Mouse (Mus musculus) gastrocnemius, postnatal 4 days (tissue): ENCODE measurements around the gene Mxi1. TPM values are rescaled to one million over a fixed set of nuclear protein-coding genes. Genes with fewer than 3 reads are reported as not detected.

Experiments used
- DNase-seq, 2 experiments: peaks; one replicate each; pipeline ENCODE4 v3.0.0; 2021 to 2022; ENCODE audit warnings: low spot score in 2 of 2, mixed read lengths in 2 of 2
- total RNA-seq, 2 experiments: library from RNA; stranded (reverse); gene quantifications; 2 replicates each; pipeline ENCODE4 v1.2.3; 2021

The Mxi1 gene
- total RNA-seq, 2 experiments from 2014 or later, result 27.0 to 28.4 TPM

- DNase-seq, result no peak
These were observed 10.2 kb downstream of the Mxi1 start for GRCm38 (mm10) chr19:53320264-53321110.

- DNase-seq, result no peak
These were observed 11.0 kb downstream of the Mxi1 start for GRCm38 (mm10) chr19:53321273-53321672.

GRCm38 (mm10) chr19:53322438-53323048, 12.2 kb downstream of the Mxi1 start:
- DNase-seq, result no peak

GRCm38 (mm10) chr19:53324866-53325265, 14.5 kb downstream of the Mxi1 start:
- no peak for DNase-seq

- peak in 1 of 2 experiments; percentile 52 for DNase-seq
These were observed 15.4 kb downstream of the Mxi1 start for GRCm38 (mm10) chr19:53325578-53326295.

GRCm38 (mm10) chr19:53328116-53328515, 17.8 kb downstream of the Mxi1 start:
- no peak for DNase-seq

GRCm38 (mm10) chr19:53329221-53329991, 19.1 kb downstream of the Mxi1 start:
- DNase-seq, result peak; percentile 88 to 91

- peak; percentile 59 to 80 for DNase-seq
These were observed 19.7 kb downstream of the Mxi1 start for GRCm38 (mm10) chr19:53329992-53330381.

- DNase-seq, result no peak
These were observed 21.7 kb downstream of the Mxi1 start for GRCm38 (mm10) chr19:53331882-53332500.

- DNase-seq, result no peak
These were observed 23.4 kb downstream of the Mxi1 start for GRCm38 (mm10) chr19:53333730-53334129.

GRCm38 (mm10) chr19:53335241-53335640, 24.9 kb downstream of the Mxi1 start:
- DNase-seq, result no peak

GRCm38 (mm10) chr19:53340423-53340822, 30.1 kb downstream of the Mxi1 start:
- DNase-seq, result no peak

GRCm38 (mm10) chr19:53343174-53343881, 33.0 kb downstream of the Mxi1 start:
- no peak for DNase-seq

GRCm38 (mm10) chr19:53344062-53344461, 33.7 kb downstream of the Mxi1 start:
- no peak for DNase-seq

- no peak for DNase-seq
These were observed 35.4 kb downstream of the Mxi1 start for GRCm38 (mm10) chr19:53345766-53346165.

GRCm38 (mm10) chr19:53353864-53354263, 43.5 kb downstream of the Mxi1 start:
- no peak for DNase-seq

GRCm38 (mm10) chr19:53354271-53355000, 44.1 kb downstream of the Mxi1 start:
- no peak for DNase-seq

GRCm38 (mm10) chr19:53355065-53355464, 44.7 kb downstream of the Mxi1 start:
- no peak for DNase-seq
